Mouse (Mus musculus): ENCODE measurements around the gene Maml2. TPM values are rescaled to one million over a fixed set of nuclear protein-coding genes. Genes with fewer than 3 reads are reported as not detected.

Gene Maml2
- polyA plus RNA-seq, 1 experiment from 2014 or later: 10.0 TPM

DNA sequence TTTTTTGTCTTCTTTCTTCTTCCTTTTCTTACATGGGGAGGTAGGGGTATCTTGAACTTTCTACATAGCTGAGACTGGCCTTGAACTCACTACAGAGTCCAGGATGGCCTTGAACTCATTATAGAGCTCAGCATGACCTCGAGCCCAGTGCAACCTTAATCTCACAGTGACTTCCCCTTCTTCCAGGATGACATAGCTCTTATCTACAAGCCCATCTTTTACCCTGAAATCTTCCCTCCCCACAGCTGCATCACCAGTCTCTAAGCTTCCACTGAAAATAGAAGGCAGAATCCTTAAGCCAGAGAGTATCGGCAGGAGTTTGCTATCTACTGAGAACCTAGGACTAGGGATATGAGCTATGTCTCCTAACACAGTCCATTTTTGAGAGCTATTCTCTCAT is 375.5 kb downstream of the Maml2 start:
- WGBS: 92% methylated on average over 2 of the region's 2 CpGs
- no peak overlapping the region for H3K4me2 ChIP-seq (ENCODE audit: low read length)
- DNase-seq (ENCODE audit: low spot score): no peak
- H3K9me3 ChIP-seq (replicated peaks; ENCODE audit: low read length): no peaks in the 10 kb centered on the region
- H3K27ac ChIP-seq: no peak overlapping the region
- no peaks in the 10 kb centered on the region for H3K27me3 ChIP-seq (ENCODE audit: insufficient read depth, low read length)
- TF ChIP-seq CTCF (IDR thresholded peaks at IDR 0.05; ENCODE audit: low read depth): no peak
- H3K4me3 ChIP-seq (replicated peaks; ENCODE audit: low read depth, low read length): no peak overlapping the region
- ATAC-seq (replicated peaks; ENCODE audit: low FRiP score, low read depth): no peak
- no peaks in the 10 kb centered on the region for H3K36me3 ChIP-seq (ENCODE audit: insufficient read depth, low read length)
- no peak overlapping the region for H3K9ac ChIP-seq (ENCODE audit: low read depth, low read length)
- 0 out of 2 replicates have a peak, but pooled peaks cover under 1% of the 10 kb centered on the region for H3K4me1 ChIP-seq (replicated peaks; ENCODE audit: insufficient read depth, low read length)

DNA sequence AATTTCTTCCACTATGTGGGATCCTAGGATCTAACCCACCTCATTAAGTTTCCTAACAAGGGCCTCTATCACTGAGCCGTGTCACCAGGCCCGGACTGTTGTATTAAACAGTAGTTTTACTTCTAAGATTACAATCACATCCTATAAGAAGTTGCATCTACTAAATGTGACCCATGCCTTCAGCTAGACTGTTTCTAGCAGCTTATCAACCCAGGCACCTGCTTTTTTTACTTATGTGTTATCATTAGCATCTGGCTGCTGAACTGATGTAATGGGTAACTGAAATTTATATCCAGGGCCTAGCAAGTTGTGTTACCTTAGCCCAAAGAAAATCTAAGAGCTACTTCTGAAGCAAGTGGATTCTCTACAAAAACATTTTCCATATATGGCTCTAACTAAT is 380.3 kb downstream of the Maml2 start:
- H3K27ac ChIP-seq: no peak overlapping the region
- TF ChIP-seq CTCF (IDR thresholded peaks at IDR 0.05; ENCODE audit: low read depth): no peak
- no peak overlapping the region for H3K4me2 ChIP-seq (ENCODE audit: low read length)
- no peak overlapping the region for H3K9ac ChIP-seq (ENCODE audit: low read depth, low read length)
- H3K4me1 ChIP-seq (replicated peaks; ENCODE audit: insufficient read depth, low read length): 0 out of 2 replicates have a peak, but pooled peaks cover 5% of the 10 kb centered on the region
- 38% methylated on average over 2 of the region's 2 CpGs for WGBS
- no peaks in the 10 kb centered on the region for H3K9me3 ChIP-seq (replicated peaks; ENCODE audit: low read length)
- DNase-seq (ENCODE audit: low spot score) (no peak), ATAC-seq (replicated peaks; ENCODE audit: low FRiP score, low read depth) (no peak)
- H3K4me3 ChIP-seq (replicated peaks; ENCODE audit: low read depth, low read length): no peak overlapping the region
- no peaks in the 10 kb centered on the region for H3K36me3 ChIP-seq (ENCODE audit: insufficient read depth, low read length)
- no peaks in the 10 kb centered on the region for H3K27me3 ChIP-seq (ENCODE audit: insufficient read depth, low read length)

DNA sequence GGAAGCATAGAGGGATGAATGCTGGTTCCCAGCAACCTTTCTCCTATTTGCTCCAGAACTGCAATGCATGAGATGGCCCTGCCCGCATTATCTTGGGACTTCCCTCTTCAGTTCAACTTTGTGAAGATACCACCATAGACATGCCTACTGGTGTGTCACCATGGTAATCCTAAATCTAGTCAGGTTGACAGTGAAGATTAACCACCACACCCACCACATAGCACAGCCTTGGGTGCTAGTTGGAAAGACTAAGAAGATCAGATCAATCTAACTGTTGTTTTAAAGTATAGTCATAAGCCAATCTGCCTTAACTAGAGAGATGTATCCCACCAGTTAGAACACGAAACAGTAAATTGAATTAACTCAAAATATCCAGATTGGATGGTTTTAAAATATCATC is 381.9 kb downstream of the Maml2 start:
- Histone ChIP-seq H3K27me3 (ENCODE audit: insufficient read depth, low read length) (no peaks in the 10 kb centered on the region), H3K4me2 (ENCODE audit: low read length) (no peak overlapping the region), H3K9ac (ENCODE audit: low read depth, low read length) (no peak overlapping the region), H3K4me3 (replicated peaks; ENCODE audit: low read depth, low read length) (no peak overlapping the region), H3K4me1 (replicated peaks; ENCODE audit: insufficient read depth, low read length) (0 out of 2 replicates have a peak, but pooled peaks cover 5% of the 10 kb centered on the region), H3K9me3 (replicated peaks; ENCODE audit: low read length) (no peaks in the 10 kb centered on the region), H3K36me3 (ENCODE audit: insufficient read depth, low read length) (no peaks in the 10 kb centered on the region), H3K27ac (no peak overlapping the region)
- TF ChIP-seq CTCF (IDR thresholded peaks at IDR 0.05; ENCODE audit: low read depth): no peak
- no peak for ATAC-seq (replicated peaks; ENCODE audit: low FRiP score, low read depth)
- WGBS: 98% methylated on average over 2 of the region's 2 CpGs
- DNase-seq (ENCODE audit: low spot score): no peak

DNA sequence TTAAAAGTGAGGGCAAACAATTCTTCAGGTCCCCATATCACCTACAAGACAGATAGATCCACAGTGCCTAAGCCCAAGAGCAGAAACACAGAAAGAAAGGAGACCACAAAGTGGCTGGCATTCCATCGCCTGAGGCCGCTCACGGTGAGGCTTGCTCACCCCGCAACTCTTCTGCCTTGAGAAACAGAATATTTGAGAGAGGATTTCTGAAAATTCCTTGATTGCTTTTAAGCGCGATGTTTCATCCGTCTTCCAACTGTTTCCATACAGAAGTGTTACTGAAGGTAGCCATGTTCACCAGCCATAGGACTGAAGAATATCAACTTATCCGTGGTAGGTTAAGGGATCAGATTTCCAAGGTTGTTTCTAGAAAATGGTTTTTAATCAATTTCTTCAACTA is 383.4 kb downstream of the Maml2 start:
- peak overlapping the region; percentile 54 for H3K27ac ChIP-seq
- H3K27me3 ChIP-seq (ENCODE audit: insufficient read depth, low read length): no peaks in the 10 kb centered on the region
- TF ChIP-seq CTCF (IDR thresholded peaks at IDR 0.05; ENCODE audit: low read depth): no peak
- no peak for DNase-seq (ENCODE audit: low spot score)
- H3K4me2 ChIP-seq (ENCODE audit: low read length): no peak overlapping the region; the same call in 1 of the 2 replicates
- H3K36me3 ChIP-seq (ENCODE audit: insufficient read depth, low read length): no peaks in the 10 kb centered on the region
- H3K9ac ChIP-seq (ENCODE audit: low read depth, low read length): no peak overlapping the region
- no peak overlapping the region for H3K4me3 ChIP-seq (replicated peaks; ENCODE audit: low read depth, low read length)
- ATAC-seq (replicated peaks; ENCODE audit: low FRiP score, low read depth): no peak
- no peaks in the 10 kb centered on the region for H3K9me3 ChIP-seq (replicated peaks; ENCODE audit: low read length)
- 0 out of 2 replicates have a peak, but pooled peaks cover 5% of the 10 kb centered on the region for H3K4me1 ChIP-seq (replicated peaks; ENCODE audit: insufficient read depth, low read length)
- 79% methylated on average over 8 of the region's 8 CpGs for WGBS

DNA sequence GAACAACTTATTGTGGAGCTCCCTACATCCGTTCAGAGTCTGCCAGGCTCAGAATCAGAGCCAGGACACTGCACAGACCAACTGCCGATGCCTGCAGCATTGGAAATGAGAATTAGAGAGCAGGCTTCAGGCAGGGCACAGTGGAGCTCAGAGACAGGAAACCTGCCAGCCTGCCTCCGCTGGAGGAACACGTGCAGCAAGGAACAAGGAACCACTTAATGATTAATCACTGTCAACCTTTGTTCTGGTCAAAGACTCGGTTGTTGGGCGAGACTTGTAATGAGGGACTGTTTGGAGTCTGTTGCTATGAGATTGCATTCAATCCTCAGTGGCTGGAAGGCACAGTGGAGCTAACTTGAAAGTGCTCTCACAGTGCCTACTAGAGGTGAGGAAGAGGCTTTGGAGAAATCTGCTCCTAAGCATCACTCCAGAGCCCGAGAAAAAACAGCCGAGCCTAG is 383.9 kb downstream of the Maml2 start:
- DNase-seq (ENCODE audit: low spot score): peak; percentile 88
- TF ChIP-seq CTCF (IDR thresholded peaks at IDR 0.05; ENCODE audit: low read depth): peak; percentile 74
- Histone ChIP-seq H3K27me3 (ENCODE audit: insufficient read depth, low read length) (no peaks in the 10 kb centered on the region), H3K4me3 (replicated peaks; ENCODE audit: low read depth, low read length) (no peak overlapping the region), H3K4me2 (ENCODE audit: low read length) (no peak overlapping the region; the same call in 1 of the 2 replicates), H3K9ac (ENCODE audit: low read depth, low read length) (no peak overlapping the region), H3K27ac (peak overlapping the region; percentile 54), H3K4me1 (replicated peaks; ENCODE audit: insufficient read depth, low read length) (0 out of 2 replicates have a peak, but pooled peaks cover 5% of the 10 kb centered on the region), H3K36me3 (ENCODE audit: insufficient read depth, low read length) (no peaks in the 10 kb centered on the region), H3K9me3 (replicated peaks; ENCODE audit: low read length) (no peaks in the 10 kb centered on the region)
- 6% methylated on average over 8 of the region's 8 CpGs for WGBS
- peak; percentile 98 for ATAC-seq (replicated peaks; ENCODE audit: low FRiP score, low read depth)

DNA sequence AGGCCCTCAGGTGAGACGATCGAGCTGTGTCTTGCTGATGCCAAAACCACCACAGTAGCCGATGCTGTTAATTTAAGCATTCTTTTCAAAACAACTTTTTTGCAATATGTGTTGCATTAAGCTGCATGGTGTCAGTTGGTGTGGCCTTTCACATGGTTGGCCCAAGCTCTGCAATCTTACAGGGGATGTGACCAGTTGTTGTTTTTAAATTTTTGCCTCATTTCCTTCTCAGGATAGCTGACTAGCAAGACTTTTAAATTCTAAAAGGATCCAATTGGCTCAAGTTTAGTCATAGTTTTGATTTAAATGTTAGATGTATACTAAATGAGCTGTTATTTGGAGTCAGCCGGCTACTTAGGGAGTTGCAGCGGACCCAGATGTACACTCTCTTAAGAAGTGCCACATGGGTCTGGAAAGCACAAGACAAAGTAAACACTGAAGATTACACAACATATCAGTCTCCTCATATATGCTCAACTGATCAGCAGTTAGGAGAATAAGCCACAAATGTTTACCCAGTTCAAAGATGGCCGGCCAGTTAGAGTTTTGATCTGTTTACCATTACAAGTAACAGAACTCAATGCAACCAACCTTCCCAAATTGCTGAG is 386.7 kb downstream of the Maml2 start:
- Histone ChIP-seq H3K4me2 (ENCODE audit: low read length) (no peak overlapping the region), H3K9ac (ENCODE audit: low read depth, low read length) (no peak overlapping the region), H3K4me3 (replicated peaks; ENCODE audit: low read depth, low read length) (no peak overlapping the region), H3K27ac (no peak overlapping the region), H3K9me3 (replicated peaks; ENCODE audit: low read length) (no peaks in the 10 kb centered on the region), H3K27me3 (ENCODE audit: insufficient read depth, low read length) (no peaks in the 10 kb centered on the region), H3K4me1 (replicated peaks; ENCODE audit: insufficient read depth, low read length) (no peaks in the 10 kb centered on the region), H3K36me3 (ENCODE audit: insufficient read depth, low read length) (no peaks in the 10 kb centered on the region)
- no peak for DNase-seq (ENCODE audit: low spot score)
- TF ChIP-seq CTCF (IDR thresholded peaks at IDR 0.05; ENCODE audit: low read depth): no peak
- 89% methylated on average over 6 of the region's 6 CpGs for WGBS
- ATAC-seq (replicated peaks; ENCODE audit: low FRiP score, low read depth): no peak
